Mouse (Mus musculus): ENCODE results near the gene Ccdc149. TPM values are rescaled to one million over a fixed set of nuclear protein-coding genes. Genes with fewer than 3 reads are reported as not detected.

The Ccdc149 gene
- polyA plus RNA-seq, 1 experiment from 2014 or later = 1.9 TPM

- peak; percentile 28 for DNase-seq (ENCODE audit: low spot score)
- H3K27me3 ChIP-seq (ENCODE audit: low read depth, poor library complexity, severe bottlenecking) = peaks cover 16% of the 10 kb centered on the region
- no peak within 1 kb of the TSS for H3K4me3 ChIP-seq
- H3K27ac ChIP-seq (replicated peaks) = 0 out of 2 replicates have a peak within 1 kb of the TSS, but pooled peaks have one; percentile 46
- H3K4me1 ChIP-seq = peaks cover 35% of the 10 kb centered on the region
- no peaks in the 10 kb centered on the region for H3K9me3 ChIP-seq (replicated peaks)
- WGBS = 21% methylated on average over 11 of the region's 11 CpGs
- H3K36me3 ChIP-seq = no peaks in the 10 kb centered on the region
Measured at GRCm38 (mm10) chr5:52363468-52364150, 107.7 kb downstream of the Ccdc149 start, which contains the start of gene Sod3. TSS of gene Sod3 (plus strand) at chr5:52363791.

GRCm38 (mm10) chr5:52362776-52363467 is 108.4 kb downstream of the Ccdc149 start:
- no peak for DNase-seq (ENCODE audit: low spot score)
- H3K4me3 ChIP-seq = no peak overlapping the region
- no peaks in the 10 kb centered on the region for H3K9me3 ChIP-seq (replicated peaks)
- H3K4me1 ChIP-seq = peaks cover 29% of the 10 kb centered on the region
- H3K27me3 ChIP-seq (ENCODE audit: low read depth, poor library complexity, severe bottlenecking) = peaks cover 9% of the 10 kb centered on the region
- H3K27ac ChIP-seq (replicated peaks) = 0 out of 2 replicates have a peak overlapping the region, but pooled peaks have one; percentile 46
- no peaks in the 10 kb centered on the region for H3K36me3 ChIP-seq
- 55% methylated on average over 6 of the region's 6 CpGs for WGBS

- no peak for DNase-seq (ENCODE audit: low spot score)
Measured at GRCm38 (mm10) chr5:52360286-52361049, 110.9 kb downstream of the Ccdc149 start.

GRCm38 (mm10) chr5:52358120-52358519 is 113.2 kb downstream of the Ccdc149 start:
- H3K36me3 ChIP-seq = no peaks in the 10 kb centered on the region
- 91% methylated on average over 6 of the region's 6 CpGs for WGBS
- no peaks in the 10 kb centered on the region for H3K27me3 ChIP-seq (ENCODE audit: low read depth, poor library complexity, severe bottlenecking)
- H3K27ac ChIP-seq (replicated peaks) = no peak overlapping the region
- H3K9me3 ChIP-seq (replicated peaks) = no peaks in the 10 kb centered on the region
- H3K4me3 ChIP-seq = no peak overlapping the region
- DNase-seq (ENCODE audit: low spot score) = no peak
- H3K4me1 ChIP-seq = peaks cover 18% of the 10 kb centered on the region

More at GRCm38 (mm10) chr5:52360286-52361049, 110.9 kb downstream of the Ccdc149 start:
- Histone ChIP-seq H3K27ac (replicated peaks) (no peak overlapping the region), H3K27me3 (ENCODE audit: low read depth, poor library complexity, severe bottlenecking) (no peaks in the 10 kb centered on the region), H3K4me1 (peaks cover 29% of the 10 kb centered on the region), H3K9me3 (replicated peaks) (no peaks in the 10 kb centered on the region), H3K4me3 (no peak overlapping the region), H3K36me3 (no peaks in the 10 kb centered on the region)
- 85% methylated on average over 21 of the region's 21 CpGs for WGBS

GRCm38 (mm10) chr5:52357175-52357754 is 114.1 kb downstream of the Ccdc149 start:
- 80% methylated on average over 9 of the region's 9 CpGs for WGBS
- no peak for DNase-seq (ENCODE audit: low spot score)
- no peak overlapping the region for H3K27ac ChIP-seq (replicated peaks)

GRCm38 (mm10) chr5:52355612-52356011 is 115.7 kb downstream of the Ccdc149 start:
- Histone ChIP-seq H3K9me3 (replicated peaks) (no peaks in the 10 kb centered on the region), H3K27ac (replicated peaks) (no peak overlapping the region), H3K27me3 (ENCODE audit: low read depth, poor library complexity, severe bottlenecking) (no peaks in the 10 kb centered on the region), H3K4me1 (peaks cover 6% of the 10 kb centered on the region), H3K36me3 (no peaks in the 10 kb centered on the region), H3K4me3 (no peak overlapping the region)
- DNase-seq (ENCODE audit: low spot score) = no peak
- 91% methylated on average over 7 of the region's 7 CpGs for WGBS

More at GRCm38 (mm10) chr5:52357175-52357754, 114.1 kb downstream of the Ccdc149 start:
- H3K4me1 ChIP-seq = peaks cover 10% of the 10 kb centered on the region
- no peaks in the 10 kb centered on the region for H3K9me3 ChIP-seq (replicated peaks)
- H3K27me3 ChIP-seq (ENCODE audit: low read depth, poor library complexity, severe bottlenecking) = no peaks in the 10 kb centered on the region
- no peak overlapping the region for H3K4me3 ChIP-seq
- H3K36me3 ChIP-seq = no peaks in the 10 kb centered on the region

- H3K4me1 ChIP-seq = no peaks in the 10 kb centered on the region
- no peak for DNase-seq (ENCODE audit: low spot score)
- no peaks in the 10 kb centered on the region for H3K27me3 ChIP-seq (ENCODE audit: low read depth, poor library complexity, severe bottlenecking)
- no peak overlapping the region for H3K27ac ChIP-seq (replicated peaks)
- H3K36me3 ChIP-seq = no peaks in the 10 kb centered on the region
- H3K9me3 ChIP-seq (replicated peaks) = no peaks in the 10 kb centered on the region
- H3K4me3 ChIP-seq = no peak overlapping the region
- 89% methylated on average over 4 of the region's 4 CpGs for WGBS
Measured at GRCm38 (mm10) chr5:52354441-52354840, 116.9 kb downstream of the Ccdc149 start.

DNA sequence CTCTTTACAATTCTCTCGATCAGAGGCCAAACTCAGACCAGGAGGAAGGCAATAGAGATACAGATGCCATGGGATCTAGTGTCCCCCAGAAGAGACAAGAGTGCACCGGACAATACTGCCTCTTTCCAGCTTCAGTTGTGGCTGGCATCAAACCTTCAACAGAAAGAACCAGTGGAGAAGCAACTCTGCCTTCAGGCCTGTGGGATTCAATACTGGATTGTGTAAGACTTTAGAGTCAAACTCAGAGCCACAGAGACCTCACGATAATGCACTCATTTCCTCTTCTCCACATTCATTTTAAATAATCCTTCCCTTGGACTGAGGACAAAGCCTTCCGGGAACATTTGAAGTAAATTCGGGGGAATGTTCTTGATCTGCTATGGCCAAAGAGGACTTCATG is 118.6 kb downstream of the Ccdc149 start:
- Histone ChIP-seq H3K4me3 (no peak overlapping the region), H3K27ac (replicated peaks) (no peak overlapping the region), H3K36me3 (no peaks in the 10 kb centered on the region), H3K9me3 (replicated peaks) (no peaks in the 10 kb centered on the region), H3K27me3 (ENCODE audit: low read depth, poor library complexity, severe bottlenecking) (no peaks in the 10 kb centered on the region), H3K4me1 (no peaks in the 10 kb centered on the region)
- 85% methylated on average over 5 of the region's 5 CpGs for WGBS
- DNase-seq (ENCODE audit: low spot score) = no peak

GRCm38 (mm10) chr5:52351561-52351960 is 119.8 kb downstream of the Ccdc149 start:
- H3K27ac ChIP-seq (replicated peaks) = no peak overlapping the region
- WGBS = 92% methylated on average over 2 of the region's 2 CpGs
- no peaks in the 10 kb centered on the region for H3K27me3 ChIP-seq (ENCODE audit: low read depth, poor library complexity, severe bottlenecking)
- no peaks in the 10 kb centered on the region for H3K9me3 ChIP-seq (replicated peaks)
- no peaks in the 10 kb centered on the region for H3K4me1 ChIP-seq
- no peak overlapping the region for H3K4me3 ChIP-seq
- no peaks in the 10 kb centered on the region for H3K36me3 ChIP-seq
- DNase-seq (ENCODE audit: low spot score) = no peak

DNA sequence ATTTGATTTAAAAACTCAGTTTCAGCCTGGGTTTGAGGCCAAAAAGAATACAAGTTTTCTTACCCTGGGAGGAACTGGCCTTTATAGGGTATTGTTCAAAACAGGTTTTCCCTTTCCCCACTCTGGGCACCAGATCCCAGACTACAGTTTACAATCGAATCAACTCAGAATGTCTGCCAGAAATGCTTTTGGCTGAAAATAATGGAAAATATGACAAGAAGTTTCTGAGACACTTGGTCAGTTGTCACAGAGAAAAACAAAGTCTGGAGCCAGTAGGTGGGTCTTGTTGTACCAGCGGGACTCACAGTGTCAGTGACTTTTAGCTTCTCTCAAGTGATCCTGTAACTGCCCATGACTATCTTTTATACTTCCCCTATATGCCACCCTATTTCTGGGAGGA is 120.9 kb downstream of the Ccdc149 start:
- Histone ChIP-seq H3K4me3 (no peak overlapping the region), H3K4me1 (no peaks in the 10 kb centered on the region), H3K27me3 (ENCODE audit: low read depth, poor library complexity, severe bottlenecking) (no peaks in the 10 kb centered on the region), H3K27ac (replicated peaks) (no peak overlapping the region), H3K9me3 (replicated peaks) (no peaks in the 10 kb centered on the region), H3K36me3 (no peaks in the 10 kb centered on the region)
- DNase-seq (ENCODE audit: low spot score) = no peak
- WGBS = 91% methylated on average over 2 of the region's 2 CpGs

DNA sequence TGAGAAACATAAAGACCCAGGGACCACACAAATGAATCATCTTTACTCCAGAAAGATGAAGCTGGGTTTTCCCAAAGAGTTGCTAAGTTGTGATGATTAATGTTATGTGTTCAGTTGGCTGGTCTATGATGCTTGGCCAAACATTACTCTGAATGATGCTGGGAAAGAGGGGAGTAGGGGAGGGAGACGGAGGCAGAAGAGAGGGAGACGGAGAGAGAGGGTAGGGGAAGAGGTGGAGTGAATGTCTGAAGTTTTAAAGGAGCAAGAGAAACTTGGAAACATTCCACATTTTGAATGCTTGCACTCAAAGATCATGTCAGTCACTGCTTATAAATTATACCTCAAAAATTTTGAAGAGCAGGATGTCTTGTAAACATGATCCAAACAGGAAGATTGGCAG is 124.4 kb downstream of the Ccdc149 start:
- Histone ChIP-seq H3K9me3 (replicated peaks) (no peaks in the 10 kb centered on the region), H3K27me3 (ENCODE audit: low read depth, poor library complexity, severe bottlenecking) (no peaks in the 10 kb centered on the region), H3K36me3 (no peaks in the 10 kb centered on the region), H3K27ac (replicated peaks) (no peak overlapping the region), H3K4me3 (no peak overlapping the region), H3K4me1 (no peaks in the 10 kb centered on the region)
- 93% methylated on average over 2 of the region's 2 CpGs for WGBS
- no peak for DNase-seq (ENCODE audit: low spot score)

GRCm38 (mm10) chr5:52339134-52339533 is 132.2 kb downstream of the Ccdc149 start:
- Histone ChIP-seq H3K36me3 (no peaks in the 10 kb centered on the region), H3K27ac (replicated peaks) (no peak overlapping the region), H3K9me3 (replicated peaks) (no peaks in the 10 kb centered on the region), H3K27me3 (ENCODE audit: low read depth, poor library complexity, severe bottlenecking) (no peaks in the 10 kb centered on the region), H3K4me1 (no peaks in the 10 kb centered on the region), H3K4me3 (no peak overlapping the region)
- no peak for DNase-seq (ENCODE audit: low spot score)
- WGBS = 88% methylated on average over 2 of the region's 2 CpGs
